Mouse (Mus musculus) megakaryocyte progenitor cell, adult 5-6 weeks (primary cell): ENCODE results near the gene Pdc. TPM values are rescaled to one million over a fixed set of nuclear protein-coding genes. Genes with fewer than 3 reads are reported as not detected.
"Not testable (repeated sequence)": the region's sequence is repeated elsewhere in the genome, so short reads cannot be mapped to it uniquely, and the experiment has no call there.

Experiments
- ATAC-seq: replicated peaks from 2 replicates; pipeline ENCODE4 v1.8.0; 2016; ENCODE audit warnings: mild to moderate bottlenecking, moderate TSS enrichment, inconsistent platforms; ENCODE audit not compliant: poor library complexity
- total RNA-seq, 2 experiments: library from RNA; stranded (forward) in 1 of 2; stranded (reverse) in 1 of 2; fragments of 157-497, 149-512 nt in 1 of 2; fragments of 200-1000 nt in 1 of 2; gene quantifications; 2 replicates each; pipeline versions ENCODE4 v1.2.3 to v1.2.4; 2015 to 2017

Gene Pdc
- total RNA-seq (2015) (not detected in 2 replicates), total RNA-seq (2017) (not detected in 2 replicates)

DNA sequence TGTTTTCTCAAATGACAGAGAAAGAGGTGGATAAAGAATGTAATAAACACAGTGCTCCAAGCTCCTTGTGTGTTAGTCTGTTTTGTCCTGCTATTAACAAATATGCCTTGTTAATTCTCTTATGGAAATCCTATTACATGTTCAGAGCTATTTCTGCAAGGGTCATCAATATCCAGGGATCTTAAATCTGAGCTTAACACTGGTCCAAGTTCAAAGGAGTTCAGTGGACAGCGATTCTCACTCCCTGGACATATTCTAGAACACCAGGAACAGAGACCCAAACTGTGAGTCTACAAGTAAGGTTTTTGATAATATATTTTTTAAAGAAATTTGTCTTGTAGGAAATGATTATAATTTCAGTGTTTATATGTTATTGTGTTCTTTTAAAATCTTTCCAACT is at the start of gene Pdc:
Pdc (plus strand) TSS at position 213 of the 400 bp plus-strand sequence.
- no peak for ATAC-seq

- not testable (repeated sequence) for ATAC-seq
Measured at GRCm38 (mm10) chr1:150294051-150294450, 25.2 kb upstream of the Pdc start.

DNA sequence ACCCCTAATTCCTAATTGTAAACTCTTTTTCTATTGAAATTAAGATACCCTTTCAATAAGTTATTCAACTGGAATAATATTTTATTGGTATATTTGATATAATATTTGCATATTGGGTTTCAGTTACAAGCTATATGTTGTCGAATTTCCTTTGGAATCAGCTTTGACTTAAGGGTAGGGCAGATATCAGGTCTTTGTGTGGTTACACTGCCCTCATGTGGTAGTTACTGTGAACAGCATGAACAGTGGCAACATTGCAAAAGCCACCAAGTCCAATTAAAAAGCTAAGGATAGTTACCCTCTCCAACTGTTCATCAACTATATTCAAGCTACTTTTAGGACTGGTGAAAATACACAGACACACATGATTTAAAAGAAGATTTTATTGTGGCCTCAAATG is 11.6 kb upstream of the Pdc start:
- ATAC-seq: peak; percentile 90

GRCm38 (mm10) chr1:150335111-150335510 is 15.9 kb downstream of the Pdc start:
- ATAC-seq: peak; percentile 76

DNA sequence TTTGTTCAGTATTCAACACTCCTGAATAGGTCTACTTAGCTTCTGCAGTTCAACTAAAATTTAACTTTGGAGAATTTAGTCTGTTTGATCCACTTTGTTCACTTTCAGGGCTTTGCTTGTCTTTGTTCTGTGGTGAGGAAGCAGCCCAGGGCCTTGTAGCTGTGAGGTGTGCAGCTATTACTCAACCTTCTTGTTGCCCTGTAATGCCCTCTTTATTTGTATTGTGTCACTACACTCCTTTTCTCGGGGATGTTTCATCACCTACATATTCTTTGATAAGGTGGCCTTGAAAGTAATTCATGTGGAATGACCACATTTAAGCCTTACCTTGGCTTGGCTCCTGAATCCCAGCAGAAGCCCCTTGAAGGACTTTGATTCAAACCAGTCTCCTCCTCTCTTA is 41.6 kb downstream of the Pdc start:
- ATAC-seq: no peak

DNA sequence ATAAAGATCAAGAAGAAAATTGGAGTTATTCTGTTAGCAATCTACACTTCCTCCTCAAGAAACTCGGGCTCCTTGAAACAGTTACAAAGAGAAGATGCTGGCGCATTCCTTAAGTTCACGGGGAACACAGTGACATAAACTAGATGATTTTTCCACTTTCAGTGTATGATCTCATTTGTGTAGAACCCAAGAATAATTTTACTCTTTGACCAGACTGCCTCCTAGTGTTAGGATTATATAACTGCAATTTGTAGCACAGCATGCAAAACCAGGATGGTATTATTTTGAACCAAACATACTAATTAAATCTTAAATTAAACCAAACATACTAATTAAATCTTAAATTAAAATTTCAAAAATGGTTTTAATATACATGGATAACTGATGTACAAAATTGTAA is 53.7 kb downstream of the Pdc start:
- ATAC-seq: peak; percentile 75

DNA sequence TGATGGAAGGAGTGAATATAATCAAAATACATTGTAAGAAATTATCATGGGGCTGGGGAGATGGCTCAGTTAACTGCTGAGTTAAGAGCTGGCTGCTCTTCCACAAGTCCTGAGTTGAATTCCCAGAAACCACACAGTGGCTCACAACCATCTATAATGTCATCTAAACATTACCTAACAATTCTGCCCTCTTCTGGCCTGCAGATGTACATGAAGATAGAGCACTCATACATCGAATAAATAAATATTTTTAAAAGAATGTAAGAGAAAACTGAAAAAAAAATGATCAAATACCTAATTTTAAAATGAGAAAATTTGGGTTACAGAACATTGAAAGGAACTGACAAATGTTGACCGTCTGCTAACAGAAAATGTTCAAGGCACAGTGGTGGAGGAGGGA is 55.0 kb downstream of the Pdc start:
- no peak for ATAC-seq

Other genes starting within 250 kb of the Pdc start
- 1.3 and 5.8 TPM in 2 replicates for gene Ptgs2, start 219.4 kb upstream of the Pdc start, total RNA-seq (2015)
- 2.0 and 2.6 TPM in 2 replicates for gene Ptgs2, start 219.4 kb upstream of the Pdc start, total RNA-seq (2017)
- gene Tpr, start 73.4 kb downstream of the Pdc start, total RNA-seq (2015): 401 and 492 TPM in 2 replicates
- 401 and 471 TPM in 2 replicates for gene Tpr, start 73.4 kb downstream of the Pdc start, total RNA-seq (2017)
- 36.1 and 45.5 TPM in 2 replicates for gene Odr4, start 73.7 kb downstream of the Pdc start, total RNA-seq (2015)
- gene Odr4, start 73.7 kb downstream of the Pdc start, total RNA-seq (2017): 93.9 and 107 TPM in 2 replicates
- not detected in 2 replicates for gene Prg4, start 146.7 kb downstream of the Pdc start, total RNA-seq (2015)
- not detected in 2 replicates for gene Prg4, start 146.7 kb downstream of the Pdc start, total RNA-seq (2017)